Mouse (Mus musculus): ENCODE measurements around the gene Inka1.

Gene Inka1

DNA sequence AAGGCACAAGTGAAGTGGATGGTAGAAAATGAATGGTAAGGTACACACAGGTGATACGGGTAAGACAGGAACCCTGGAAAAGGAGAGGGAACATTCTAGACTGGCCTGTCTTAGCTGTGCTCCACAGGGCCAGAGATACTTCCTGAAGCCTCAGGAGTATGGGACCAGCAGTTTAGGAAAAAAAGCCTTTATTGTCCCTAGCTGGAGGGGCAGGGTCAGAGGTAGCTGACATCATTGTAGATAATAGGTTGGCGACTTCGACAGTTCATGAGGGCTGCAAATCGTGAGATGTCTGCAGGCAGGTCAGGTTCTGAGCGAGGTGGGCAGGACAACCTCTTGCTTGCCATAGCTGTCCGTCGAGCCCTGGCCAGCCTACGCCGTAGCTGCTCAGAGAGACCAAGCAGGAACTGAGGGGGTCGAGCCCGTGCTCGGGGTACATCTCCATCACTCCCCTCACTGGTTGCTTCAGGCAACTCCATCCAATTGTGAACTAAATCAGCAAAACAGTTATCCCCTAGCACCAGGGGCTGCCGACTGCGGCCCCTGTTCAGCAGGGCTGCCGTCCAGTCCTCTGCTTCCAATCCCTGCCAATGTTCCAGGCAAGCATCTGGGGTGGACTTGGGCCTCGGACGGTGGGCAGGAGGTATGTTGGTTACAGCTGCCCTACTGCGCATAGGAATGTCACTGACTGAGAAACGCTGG is 1.5 kb downstream of the Inka1 start:
- DNase-seq (ENCODE audit: low read depth, low spot score) = no peak

- no peak for DNase-seq (ENCODE audit: low read depth, low spot score)
These were observed 2.2 kb downstream of the Inka1 start for GRCm38 (mm10) chr9:107983421-107983890.

GRCm38 (mm10) chr9:107982681-107983346 is 2.9 kb downstream of the Inka1 start, which contains the start of gene Gm20661:
Gene Gm20661 (plus strand): TSS chr9:107983058.
- no peak for DNase-seq (ENCODE audit: low read depth, low spot score)

GRCm38 (mm10) chr9:107981684-107982605 is 3.7 kb downstream of the Inka1 start:
- no peak for DNase-seq (ENCODE audit: low read depth, low spot score)

DNA sequence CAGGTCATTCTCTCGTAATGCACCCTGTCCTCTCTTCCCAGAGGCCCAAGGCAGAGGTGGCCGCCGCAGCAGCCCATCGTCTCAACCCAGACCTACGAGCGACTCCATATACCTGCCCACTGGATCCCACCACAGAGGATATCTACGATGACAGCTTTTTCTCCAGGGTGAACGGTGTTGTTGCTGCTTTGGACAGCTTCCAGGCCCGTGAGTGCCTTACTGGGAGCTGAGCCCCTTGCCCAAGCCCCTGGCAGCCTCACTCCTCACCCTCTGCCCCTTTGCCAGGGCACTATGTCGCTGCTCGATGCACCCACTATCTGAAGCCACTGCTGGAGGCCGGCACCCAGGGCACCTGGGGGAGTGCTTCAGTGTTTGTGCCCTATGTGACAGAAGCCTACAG is 6.9 kb downstream of the Inka1 start:
- DNase-seq (ENCODE audit: low read depth, low spot score) = no peak

DNA sequence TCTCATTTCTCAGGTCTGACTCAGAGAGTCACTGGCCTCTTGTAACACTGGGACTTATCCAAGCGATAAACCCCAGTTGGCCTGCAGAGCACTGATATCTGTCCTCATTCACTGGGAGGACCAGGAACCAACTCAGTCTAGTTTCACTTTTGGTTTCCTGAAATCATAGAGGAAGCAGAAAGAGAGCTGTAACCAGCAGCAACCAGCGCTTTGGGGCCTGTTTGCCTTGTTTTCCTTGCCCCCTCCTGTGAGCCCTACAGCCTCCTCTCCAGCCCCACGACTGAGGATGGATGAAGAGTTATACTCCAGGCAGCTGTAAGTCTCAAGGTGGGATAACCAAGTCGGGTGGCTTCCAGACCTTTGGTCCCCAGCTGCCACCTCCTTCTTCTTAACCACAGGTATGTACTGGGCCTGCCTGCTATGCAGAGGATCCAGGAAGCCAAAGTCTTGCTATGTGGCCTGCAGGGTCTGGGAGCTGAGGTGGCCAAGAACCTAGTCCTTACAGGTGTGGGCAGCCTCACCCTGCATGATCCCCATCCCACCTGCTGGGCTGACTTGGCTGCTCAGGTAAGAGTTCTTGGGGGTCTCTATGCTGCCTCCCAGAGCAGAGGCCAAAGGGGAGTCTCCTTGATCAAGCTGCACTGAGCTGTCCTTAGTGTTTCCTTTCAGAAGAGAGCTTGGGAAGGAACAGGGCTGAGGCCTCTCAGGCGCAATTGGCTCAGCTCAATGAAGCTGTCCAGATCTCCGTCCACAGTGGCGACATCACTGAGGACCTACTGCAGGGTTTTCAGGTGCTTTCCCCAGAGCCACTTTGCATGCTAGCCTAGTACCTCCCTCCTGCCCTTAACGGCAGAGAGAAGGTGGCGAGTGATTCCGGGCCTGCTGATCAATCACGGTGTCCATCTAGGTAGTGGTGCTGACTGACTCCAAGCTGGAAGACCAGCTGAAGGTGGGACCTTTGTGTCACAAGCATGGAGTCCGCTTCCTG is 10.0 kb downstream of the Inka1 start, which contains the start of gene Uba7:
Gene Uba7 (plus strand): TSS at position 107 of the 988 bp plus-strand sequence.
- DNase-seq (ENCODE audit: low read depth, low spot score) = no peak

DNA sequence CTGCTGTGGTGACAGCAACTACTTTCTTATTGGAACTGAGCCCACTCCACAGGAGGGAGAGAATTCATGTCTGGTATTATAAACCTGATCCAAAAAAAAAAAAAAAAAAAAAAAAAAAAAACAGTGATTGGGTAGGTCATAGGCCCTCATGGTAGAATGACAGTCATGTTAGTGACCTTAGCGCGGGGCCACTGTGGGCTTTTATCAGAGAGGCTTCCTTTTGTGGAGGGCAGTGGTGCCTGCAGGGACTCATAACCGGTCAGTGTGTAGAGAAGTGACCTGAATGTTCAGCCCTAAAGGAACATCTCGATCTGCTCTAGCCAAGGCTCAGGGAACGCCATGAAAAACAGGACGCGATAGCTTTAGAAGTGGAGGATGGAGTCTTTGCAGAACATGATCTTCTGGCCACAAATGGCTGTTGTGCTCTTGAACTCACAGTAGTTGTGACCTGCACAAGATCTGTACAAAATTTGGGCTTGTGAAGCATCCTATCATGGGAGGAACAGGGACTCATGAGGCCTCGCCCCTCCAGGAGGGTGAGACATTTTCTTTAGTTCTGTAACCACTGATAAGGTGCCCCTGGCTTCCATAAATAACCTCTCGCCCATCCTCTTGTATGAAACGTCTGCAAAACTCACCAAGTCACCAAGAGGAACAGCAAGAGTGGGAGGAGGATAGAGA is 11.0 kb downstream of the Inka1 start:
- DNase-seq (ENCODE audit: low read depth, low spot score) = no peak

GRCm38 (mm10) chr9:107971690-107972541 is 13.8 kb downstream of the Inka1 start:
- peak; percentile 86 for DNase-seq (ENCODE audit: low read depth, low spot score)

- no peak for DNase-seq (ENCODE audit: low read depth, low spot score)
These were observed 15.4 kb downstream of the Inka1 start for GRCm38 (mm10) chr9:107970311-107970710.

DNA sequence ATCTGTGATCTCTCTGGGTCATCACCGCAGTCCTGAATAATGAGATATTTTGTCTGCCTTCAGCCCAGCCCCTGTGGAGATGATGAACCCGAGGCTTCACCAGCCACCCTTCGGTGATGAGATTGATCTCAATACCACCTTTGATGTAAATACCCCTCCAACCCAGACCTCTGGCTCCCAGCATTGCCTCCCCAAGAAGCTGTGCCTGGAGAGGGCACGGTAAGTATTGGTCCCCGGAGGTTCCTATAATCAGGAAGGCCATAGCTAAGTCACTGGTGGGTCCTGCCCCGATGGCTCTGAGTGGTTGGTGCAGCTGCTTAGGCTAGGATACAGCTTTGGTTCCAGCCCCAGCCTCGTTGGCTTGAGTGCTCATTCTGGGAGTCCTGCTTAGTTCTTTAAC is 17.1 kb downstream of the Inka1 start:
- no peak for DNase-seq (ENCODE audit: low read depth, low spot score)

DNA sequence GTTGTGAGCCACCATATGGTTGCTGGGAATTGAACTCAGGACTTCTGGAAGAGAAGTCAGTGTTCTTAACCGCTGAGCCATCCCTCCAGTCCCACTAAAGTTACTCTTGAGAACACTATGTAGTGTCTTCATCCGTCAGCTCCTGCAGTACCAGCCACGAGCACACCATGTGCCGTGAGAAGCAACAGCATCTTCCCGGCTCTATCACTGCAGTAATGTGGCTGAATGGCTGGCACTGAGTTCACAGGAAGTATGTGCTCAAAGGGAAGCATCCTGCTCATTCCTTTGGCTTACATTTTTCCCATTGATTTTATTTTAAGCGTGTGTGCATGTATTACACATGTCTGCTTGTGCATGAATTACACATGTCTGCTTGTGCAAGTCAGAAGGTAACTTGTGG is 18.2 kb downstream of the Inka1 start:
- DNase-seq (ENCODE audit: low read depth, low spot score) = no peak

DNA sequence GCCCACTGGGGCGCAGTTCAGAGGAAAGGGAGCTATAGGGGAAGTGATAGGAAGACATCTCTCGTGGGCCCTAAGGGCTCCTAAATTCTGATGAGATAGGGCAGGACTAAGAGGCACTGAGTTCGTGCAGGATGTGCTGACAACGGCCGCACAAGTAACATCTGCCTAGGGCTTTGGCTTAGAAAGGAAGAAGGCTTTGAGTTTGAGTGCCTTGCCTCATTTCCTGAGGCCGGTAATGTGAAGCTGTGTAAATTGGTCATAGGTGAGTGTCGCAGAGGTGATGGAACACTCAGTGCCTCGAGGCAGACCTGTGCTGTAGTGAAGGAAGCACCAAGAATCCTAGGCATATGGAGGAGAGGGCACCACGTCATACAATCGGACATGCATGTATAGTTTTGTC is 19.0 kb downstream of the Inka1 start:
- no peak for DNase-seq (ENCODE audit: low read depth, low spot score)

DNA sequence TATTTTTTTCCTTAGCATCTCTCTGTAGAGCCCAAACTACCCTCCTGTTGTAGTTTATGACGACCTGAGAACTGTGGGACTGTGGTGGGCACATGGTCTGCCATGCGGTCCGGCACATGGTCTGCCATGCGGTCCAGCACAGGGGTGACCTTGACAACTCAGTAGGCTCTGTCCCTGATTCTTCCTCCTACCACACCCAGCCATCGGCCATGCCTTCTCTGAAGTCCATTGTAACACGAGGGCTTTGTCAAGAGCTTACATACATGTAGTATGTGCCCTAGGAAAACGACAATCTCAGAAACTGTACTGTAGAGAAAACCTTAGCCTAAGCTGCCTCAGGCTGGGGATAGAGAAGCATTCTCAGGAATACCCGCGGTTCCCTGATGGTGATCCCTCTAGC is 21.0 kb downstream of the Inka1 start:
- no peak for DNase-seq (ENCODE audit: low read depth, low spot score)

- peak; percentile 81 for DNase-seq (ENCODE audit: low read depth, low spot score)
These were observed 22.0 kb downstream of the Inka1 start for GRCm38 (mm10) chr9:107963700-107964099.

DNA sequence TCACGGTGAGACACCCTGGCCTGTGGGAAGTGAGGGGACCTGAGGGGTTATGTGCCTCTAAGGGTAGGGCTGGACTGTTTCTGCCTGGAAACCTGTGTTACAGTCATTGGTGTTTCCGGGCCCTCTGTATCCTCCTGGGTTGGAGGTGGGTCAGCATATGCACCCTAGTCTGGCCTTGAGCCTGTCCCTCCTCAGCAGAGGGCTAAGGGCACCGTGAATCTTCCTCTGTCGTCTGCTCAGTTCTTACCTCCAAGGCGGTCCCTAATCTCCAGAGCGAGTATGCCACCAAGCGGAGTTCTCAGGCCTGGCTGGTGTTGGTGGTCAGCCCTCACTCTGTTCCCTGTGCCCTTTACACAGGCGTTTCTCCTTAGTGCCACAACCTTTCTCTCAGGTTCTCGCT is 22.8 kb downstream of the Inka1 start:
- no peak for DNase-seq (ENCODE audit: low read depth, low spot score)

- DNase-seq (ENCODE audit: low read depth, low spot score) = peak; percentile 78
These were observed 23.8 kb downstream of the Inka1 start for GRCm38 (mm10) chr9:107961881-107962280.

- peak; percentile 91 for DNase-seq (ENCODE audit: low read depth, low spot score)
These were observed 24.3 kb downstream of the Inka1 start for GRCm38 (mm10) chr9:107961351-107961762.

- peak; percentile 66 for DNase-seq (ENCODE audit: low read depth, low spot score)
These were observed 24.8 kb downstream of the Inka1 start for GRCm38 (mm10) chr9:107960928-107961327.

- DNase-seq (ENCODE audit: low read depth, low spot score) = no peak
These were observed 25.8 kb downstream of the Inka1 start for GRCm38 (mm10) chr9:107959896-107960295.

Measured in R1 (cell line).